Mouse (Mus musculus) embryonic facial prominence, embryonic 11.5 days (tissue): ENCODE data around the gene Arhgef11. TPM values are rescaled to one million over a fixed set of nuclear protein-coding genes. Genes with fewer than 3 reads are reported as not detected.
A peak's percentile ranks its signal among the peaks of the same experiment; 100 is the strongest.
"Not testable (repeated sequence)": the region's sequence is repeated elsewhere in the genome, so short reads cannot be mapped to it uniquely, and the experiment has no call there.

Experiments used
- ATAC-seq: fragments of 200-750 bp; cut with Nextera tagmentation; replicated peaks from 2 replicates; pipeline ENCODE4 v1.8.0; 2017; ENCODE audit warnings: low read depth; ENCODE audit not compliant: insufficient number of reproducible peaks, low FRiP score, low TSS enrichment
- DNase-seq: peaks from one replicate; pipeline ENCODE4 v3.0.0-alpha.2; 2015; ENCODE audit warnings: low spot score
- H3K27ac ChIP-seq: fragments of 300-500 bp; sonication (generic); replicated peaks from 2 replicates; pipeline ENCODE4 v1.5.1; 2014; ENCODE audit warnings: mild to moderate bottlenecking, low read depth, low read length, control low read depth
- H3K27me3 ChIP-seq: fragments of 300-500 bp; sonication (generic); 2 replicates; pipeline ENCODE4 v1.6.1; 2014; ENCODE audit warnings: mild to moderate bottlenecking, low read length, moderate library complexity, mixed read lengths; ENCODE audit not compliant: control insufficient read depth, insufficient read depth
- H3K36me3 ChIP-seq: fragments of 300-500 bp; sonication (generic); replicated peaks from 2 replicates; pipeline ENCODE4 v1.6.1; 2014; ENCODE audit warnings: low read depth, mild to moderate bottlenecking, low read length, moderate library complexity, mixed read lengths; ENCODE audit not compliant: control insufficient read depth, insufficient read depth
- H3K4me1 ChIP-seq: fragments of 300-500 bp; sonication (generic); 2 replicates; pipeline ENCODE4 v1.6.1; 2014; ENCODE audit warnings: low read length, mixed read lengths; ENCODE audit not compliant: control insufficient read depth, insufficient read depth
- H3K4me2 ChIP-seq: fragments of 300-500 bp; sonication (generic); 2 replicates; pipeline ENCODE4 v1.6.1; 2014; ENCODE audit warnings: low read depth, mild to moderate bottlenecking, control low read depth, low read length, moderate library complexity
- H3K4me3 ChIP-seq: fragments of 300-500 bp; sonication (generic); 2 replicates; pipeline ENCODE4 v1.5.1; 2014; ENCODE audit warnings: low read depth, low read length, control low read depth
- H3K9ac ChIP-seq: fragments of 300-500 bp; sonication (generic); replicated peaks from 2 replicates; pipeline ENCODE4 v1.6.1; 2014; ENCODE audit warnings: mild to moderate bottlenecking, control low read depth, low read length
- H3K9me3 ChIP-seq: fragments of 300-500 bp; sonication (generic); replicated peaks from 2 replicates; pipeline ENCODE4 v1.6.1; 2016; ENCODE audit warnings: mild to moderate bottlenecking, low read length, inconsistent platforms, mixed read lengths; ENCODE audit not compliant: control insufficient read depth
- WGBS: fragments of 180-500 bp; shearing (Covaris S2); extraction: QIAGEN DNeasy Blood & Tissue Kit; methylation state at CpG from one replicate; pipeline ENCODE4 v1.1.7; 2014; 5-methylcytosine and 5-hydroxymethylcytosine counted together
- polyA plus RNA-seq: library from polyadenylated mRNA; unstranded; fragments of >200 nt; fragmentation: Nextera tagmentation; extraction: Ambion mirVana; gene quantifications from 2 replicates; pipeline ENCODE4 v1.2.1, GENCODE M21; 2014

The Arhgef11 gene
- 11.7 and 13.6 TPM in 2 replicates for polyA plus RNA-seq

DNA sequence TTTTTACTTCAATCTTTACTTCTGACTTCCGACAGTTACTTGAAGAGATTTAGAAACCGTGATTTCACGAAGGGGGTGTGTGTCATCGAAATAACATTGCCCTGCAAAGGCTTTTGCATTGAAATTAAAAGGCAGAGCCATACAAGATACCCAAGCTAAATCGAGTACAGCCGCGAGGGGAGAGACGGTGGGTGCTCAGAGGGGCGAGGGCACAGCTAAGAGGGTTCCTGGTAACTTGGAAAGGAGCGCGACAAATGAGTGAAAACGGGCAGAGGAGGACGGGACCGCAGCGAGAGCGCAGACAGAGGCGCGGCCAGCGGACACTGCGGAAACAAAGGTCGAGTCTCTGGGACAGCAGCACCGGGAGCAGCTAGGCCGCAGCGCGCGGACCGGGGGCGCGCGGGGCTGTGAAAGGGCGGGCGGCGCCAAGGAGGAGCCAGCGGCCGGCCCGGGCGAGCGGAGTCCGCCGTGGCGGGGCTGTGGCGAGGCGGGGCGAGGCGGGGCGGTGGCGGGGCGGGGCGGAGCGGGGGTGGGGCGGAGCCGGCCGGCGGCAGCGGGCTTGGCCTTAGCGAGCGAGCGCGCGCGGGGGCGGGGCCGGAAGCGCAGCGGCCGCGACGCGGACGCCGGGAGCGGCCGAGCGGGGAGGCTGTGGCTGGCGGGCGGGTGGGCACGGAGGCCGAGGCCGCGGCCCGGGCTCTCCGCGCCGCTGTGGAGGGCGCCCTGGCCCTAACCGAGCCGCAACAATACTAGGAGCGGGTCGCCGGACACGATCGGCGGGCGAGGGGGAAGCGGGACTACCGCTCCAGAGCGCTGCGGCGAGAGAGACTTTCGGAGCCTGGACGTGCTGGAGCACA lies at the start of gene Arhgef11:
Gene Arhgef11, plus strand, starts transcription at position 603 of the 854 bp plus-strand sequence.
- peak; percentile 91 for ATAC-seq
- Histone ChIP-seq H3K4me2 (peak within 1 kb of the TSS; percentile 91), H3K9me3 (no peaks in the 10 kb centered on the region)

DNA sequence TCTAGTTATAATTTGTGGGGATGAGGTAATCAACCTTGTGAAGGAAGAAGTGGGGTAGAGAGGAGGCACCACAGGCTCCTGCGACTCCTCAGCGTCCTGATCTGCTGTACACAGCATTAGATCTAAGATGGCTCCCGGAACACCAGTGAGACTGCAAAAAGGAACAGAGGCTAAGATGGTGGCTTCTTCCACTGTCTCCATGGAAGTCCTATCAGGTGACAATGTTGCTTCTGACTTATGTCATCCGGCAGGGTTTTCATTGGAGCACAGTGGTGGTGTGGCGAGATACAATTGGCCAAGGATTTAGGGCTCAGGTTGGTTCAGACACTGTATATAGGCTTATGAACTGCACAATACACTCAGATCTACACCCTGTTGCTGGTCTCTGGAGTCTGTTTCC lies 48.7 kb upstream of the Arhgef11 start:
- ATAC-seq (no peak), DNase-seq (no peak)
- H3K4me2 ChIP-seq: no peak overlapping the region
- no peaks in the 10 kb centered on the region for H3K27me3 ChIP-seq
- no peak overlapping the region for H3K4me3 ChIP-seq
- H3K9ac ChIP-seq: no peak overlapping the region
- no peaks in the 10 kb centered on the region for H3K9me3 ChIP-seq
- WGBS: 96% methylated on average over 5 of the region's 5 CpGs
- H3K36me3 ChIP-seq: no peaks in the 10 kb centered on the region
- H3K4me1 ChIP-seq: no peaks in the 10 kb centered on the region
- H3K27ac ChIP-seq: no peak overlapping the region

More for the DNA sequence above, at the start of gene Arhgef11:
- H3K4me3 ChIP-seq: peak within 1 kb of the TSS; percentile 75
- peak within 1 kb of the TSS; percentile 89 for H3K9ac ChIP-seq
- H3K4me1 ChIP-seq: peaks cover 8% of the 10 kb centered on the region; the same call in 1 of the 2 replicates
- H3K27me3 ChIP-seq: no peaks in the 10 kb centered on the region
- H3K36me3 ChIP-seq: no peaks in the 10 kb centered on the region
- 1% methylated on average over 84 of the region's 101 CpGs for whole genome bisulfite sequencing
- H3K27ac ChIP-seq: peak within 1 kb of the TSS; percentile 86
- DNase-seq: peak; percentile 90

DNA sequence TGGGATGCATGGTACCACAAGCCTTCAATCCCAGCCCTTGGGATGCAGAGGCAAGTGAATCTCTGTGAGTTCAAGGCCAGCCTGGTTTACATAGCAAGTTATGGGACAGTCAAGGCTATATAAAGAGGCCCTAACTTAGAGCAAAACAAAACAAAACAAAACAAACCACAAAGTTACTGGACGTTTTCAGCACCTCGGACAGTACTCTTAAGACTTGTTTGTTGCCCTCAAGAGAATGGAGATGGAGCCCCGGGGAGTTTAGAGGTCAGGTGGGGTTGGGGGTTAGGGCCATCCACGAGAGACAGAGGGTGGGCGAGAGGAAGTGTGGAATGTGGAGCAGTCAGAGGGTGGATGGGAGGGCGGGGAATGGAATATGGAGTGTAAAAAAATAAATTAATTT lies 41.6 kb upstream of the Arhgef11 start:
- WGBS: 28% methylated on average over 6 of the region's 6 CpGs
- no peaks in the 10 kb centered on the region for H3K27me3 ChIP-seq

DNA sequence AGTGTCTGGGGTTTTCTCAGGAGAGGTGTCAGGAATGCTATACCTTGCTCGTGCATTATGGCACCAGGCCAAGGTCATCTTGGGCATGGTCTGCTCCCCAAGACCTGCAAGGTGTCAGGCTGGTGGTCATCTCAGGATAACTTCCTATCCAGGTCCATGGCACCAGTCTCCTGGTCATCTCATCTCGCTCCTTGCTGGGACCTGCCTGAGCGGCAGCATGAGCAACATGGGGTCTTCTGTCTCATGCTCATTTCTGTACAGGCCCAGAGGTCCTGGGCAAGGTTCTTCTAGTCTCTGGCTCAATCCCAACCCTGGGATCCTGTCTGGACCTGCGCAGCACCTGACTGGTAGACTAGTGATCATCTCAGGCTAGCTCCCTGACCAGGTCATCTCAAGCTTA lies 35.1 kb upstream of the Arhgef11 start:
- Histone ChIP-seq H3K9me3 (no peaks in the 10 kb centered on the region), H3K4me1 (no peaks in the 10 kb centered on the region), H3K36me3 (no peaks in the 10 kb centered on the region), H3K27ac (no peak overlapping the region), H3K9ac (no peak overlapping the region), H3K4me2 (no peak overlapping the region), H3K27me3 (no peaks in the 10 kb centered on the region), H3K4me3 (no peak overlapping the region)
- ATAC-seq: no peak
- 87% methylated on average over 4 of the region's 4 CpGs for WGBS
- DNase-seq: no peak

More for the DNA sequence above, 41.6 kb upstream of the Arhgef11 start:
- no peak overlapping the region for H3K9ac ChIP-seq
- no peak overlapping the region for H3K4me2 ChIP-seq
- DNase-seq: peak; percentile 68
- no peak for ATAC-seq
- H3K4me1 ChIP-seq: no peaks in the 10 kb centered on the region
- H3K4me3 ChIP-seq: no peak overlapping the region
- no peak overlapping the region for H3K27ac ChIP-seq
- no peaks in the 10 kb centered on the region for H3K9me3 ChIP-seq
- no peaks in the 10 kb centered on the region for H3K36me3 ChIP-seq

DNA sequence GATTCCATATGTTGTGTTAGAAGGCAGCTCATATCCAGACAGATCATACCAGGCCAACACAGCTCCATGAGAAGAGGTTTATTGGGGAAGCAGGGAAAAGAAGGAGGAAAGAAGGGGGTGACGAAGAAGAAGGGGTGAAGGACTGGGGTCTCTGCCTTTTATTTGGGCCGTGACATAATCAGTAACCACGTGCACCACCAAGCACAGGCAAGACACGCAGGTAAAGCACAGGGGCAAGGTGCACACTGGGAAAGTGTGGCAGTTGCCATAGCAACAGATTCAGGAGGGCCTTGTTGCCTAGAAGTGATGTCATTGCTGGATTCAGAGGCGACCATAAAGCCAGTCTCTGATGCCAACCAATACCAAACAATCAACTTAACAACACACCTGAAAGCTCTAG lies 23.6 kb upstream of the Arhgef11 start:
- no peaks in the 10 kb centered on the region for H3K4me1 ChIP-seq
- no peaks in the 10 kb centered on the region for H3K9me3 ChIP-seq
- ATAC-seq (no peak), DNase-seq (no peak)
- no peak overlapping the region for H3K9ac ChIP-seq
- no peak overlapping the region for H3K27ac ChIP-seq
- no peaks in the 10 kb centered on the region for H3K27me3 ChIP-seq
- no peaks in the 10 kb centered on the region for H3K36me3 ChIP-seq
- H3K4me2 ChIP-seq: no peak overlapping the region
- H3K4me3 ChIP-seq: no peak overlapping the region
- 74% methylated on average over 5 of the region's 5 CpGs for WGBS

DNA sequence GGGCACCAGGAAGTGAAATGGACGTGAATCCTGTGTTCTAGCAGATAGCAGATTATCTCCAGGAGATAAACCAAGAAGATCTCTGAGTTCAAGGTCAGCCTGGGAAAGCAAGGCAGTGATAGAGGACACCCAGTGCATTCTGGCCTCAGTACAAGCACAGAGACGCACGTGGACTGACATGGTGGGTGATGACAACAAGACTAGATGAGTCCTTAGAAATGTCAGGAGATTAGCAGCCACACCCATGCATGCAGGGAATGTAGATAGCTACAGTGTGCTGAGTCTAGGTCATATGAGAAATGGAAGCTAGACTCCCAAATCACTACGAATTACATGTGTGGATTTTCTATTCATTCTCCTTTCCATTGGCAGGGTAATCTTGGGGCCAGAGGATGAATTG lies 22.0 kb upstream of the Arhgef11 start:
- H3K9me3 ChIP-seq, DNase-seq, ATAC-seq, H3K27ac ChIP-seq, H3K4me2 ChIP-seq, H3K4me1 ChIP-seq, H3K4me3 ChIP-seq, H3K9ac ChIP-seq, H3K36me3 ChIP-seq, H3K27me3 ChIP-seq: not testable (repeated sequence)
- 76% methylated on average over 4 of the region's 4 CpGs for WGBS

DNA sequence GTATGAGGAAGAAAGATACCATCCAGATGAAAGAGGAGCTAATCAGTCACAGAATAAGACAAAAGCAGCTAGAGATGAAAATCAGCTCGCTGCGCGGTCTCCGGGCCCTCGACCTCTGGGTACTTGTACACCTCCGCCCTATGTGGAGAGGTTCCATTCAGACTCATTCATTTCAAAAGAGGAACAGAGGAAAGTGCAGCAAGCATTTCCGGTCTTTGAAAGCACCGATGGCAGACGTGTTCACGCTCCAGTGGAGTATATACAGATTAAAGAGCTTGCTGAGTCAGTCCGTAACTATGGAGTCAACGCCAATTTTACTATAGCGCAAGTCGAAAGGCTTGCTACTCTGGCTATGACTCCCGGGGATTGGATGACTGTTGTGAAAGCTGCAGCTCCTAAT lies 16.3 kb upstream of the Arhgef11 start:
- not testable (repeated sequence) for ATAC-seq, DNase-seq, H3K4me2 ChIP-seq, H3K27me3 ChIP-seq, H3K4me1 ChIP-seq, H3K4me3 ChIP-seq, H3K9me3 ChIP-seq, H3K27ac ChIP-seq, H3K9ac ChIP-seq, H3K36me3 ChIP-seq
- WGBS: 95% methylated on average over 15 of the region's 15 CpGs

DNA sequence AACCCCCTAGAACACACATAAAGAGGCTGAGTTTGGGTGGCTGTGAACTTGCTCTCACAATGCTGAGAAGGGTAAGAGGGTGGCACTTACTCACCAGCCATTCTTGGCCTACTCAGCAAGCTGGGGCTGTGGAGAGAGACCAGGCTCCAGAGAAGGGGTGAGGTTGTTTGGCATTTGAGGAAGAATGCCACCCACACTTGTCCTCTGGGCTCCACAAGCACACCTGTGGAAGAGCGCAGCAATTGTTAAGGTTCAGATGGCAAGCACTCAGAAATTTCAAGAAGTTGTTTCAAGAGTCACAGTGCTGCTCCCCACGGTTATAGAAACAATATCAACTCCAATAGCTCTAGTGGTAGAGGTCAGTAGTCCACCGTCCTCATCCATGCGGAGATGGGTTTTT lies 1.0 kb upstream of the Arhgef11 start:
- no peak for DNase-seq
- Histone ChIP-seq H3K4me1 (peaks cover 8% of the 10 kb centered on the region; the same call in 1 of the 2 replicates), H3K27me3 (no peaks in the 10 kb centered on the region), H3K4me3 (no peak overlapping the region; the same call in 1 of the 2 replicates), H3K27ac (no peak overlapping the region), H3K9me3 (no peaks in the 10 kb centered on the region), H3K36me3 (no peaks in the 10 kb centered on the region), H3K9ac (no peak overlapping the region; the same call in 1 of the 2 replicates), H3K4me2 (no peak overlapping the region; the same call in 1 of the 2 replicates)
- 65% methylated on average over 4 of the region's 4 CpGs for WGBS
- no peak for ATAC-seq
